Mouse (Mus musculus) heart, postnatal 25 days (tissue): ENCODE data around the gene H2al1m. TPM values are rescaled to one million over a fixed set of nuclear protein-coding genes. Genes with fewer than 3 reads are reported as not detected.
"Not testable (repeated sequence)": the region's sequence is repeated elsewhere in the genome, so short reads cannot be mapped to it uniquely, and the experiment has no call there.

Experiments
- DNase-seq: peaks from one replicate; pipeline ENCODE4 v3.0.0; 2022; ENCODE audit warnings: low spot score
- intact Hi-C: fragments of 180-260 bp; cut with DNase I; formaldehyde crosslinking; loops from one replicate; pipeline ENCODE4 v1.15.1; 2025
- total RNA-seq, 2 experiments: library from RNA; stranded (reverse); gene quantifications; 2 replicates each; pipeline ENCODE4 v1.2.3; 2021

H2al1m gene
- total RNA-seq, 2 experiments from 2014 or later, result not detected

DNA sequence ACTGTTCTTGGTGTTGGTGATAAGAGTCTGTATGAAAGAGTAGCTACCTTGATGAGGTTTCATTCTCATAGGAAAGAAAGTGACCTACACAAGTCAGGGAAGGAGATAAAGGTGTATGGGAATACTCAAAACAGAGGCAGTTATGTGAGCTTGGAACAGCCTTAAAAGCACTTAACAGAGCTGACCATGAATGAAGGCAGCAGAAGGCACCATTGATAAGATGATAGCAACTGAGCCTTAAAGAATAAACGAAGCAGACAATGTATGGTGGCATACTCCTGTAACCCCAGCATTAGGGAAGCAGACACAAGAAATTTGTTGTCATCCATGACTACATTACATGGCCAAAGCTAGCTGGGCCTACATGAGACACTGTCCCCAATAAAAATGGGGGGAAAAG lies 19.9 kb downstream of the H2al1m start:
- no peak for DNase-seq
- intact Hi-C loops, result no loop called here

DNA sequence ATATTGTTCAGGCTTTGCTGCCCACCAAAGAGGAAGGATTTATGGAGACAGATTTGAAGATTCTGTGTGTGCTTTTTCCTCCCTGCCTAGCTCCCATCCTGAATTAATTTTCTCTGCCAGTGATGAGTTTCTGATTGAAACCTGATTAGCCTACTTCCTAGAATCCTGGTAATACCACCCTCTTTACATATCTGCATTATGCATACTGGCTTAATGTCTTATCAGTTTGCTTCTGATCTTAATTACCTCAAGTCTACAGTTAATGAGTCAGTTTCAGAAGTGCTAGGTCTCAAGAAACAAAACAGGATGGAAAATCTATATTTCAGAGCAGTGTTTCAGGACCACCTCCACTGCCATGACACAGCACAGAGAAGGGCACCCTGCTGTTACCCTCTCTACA lies 32.9 kb downstream of the H2al1m start:
- intact Hi-C loops, DNase-seq: not testable (repeated sequence)

DNA sequence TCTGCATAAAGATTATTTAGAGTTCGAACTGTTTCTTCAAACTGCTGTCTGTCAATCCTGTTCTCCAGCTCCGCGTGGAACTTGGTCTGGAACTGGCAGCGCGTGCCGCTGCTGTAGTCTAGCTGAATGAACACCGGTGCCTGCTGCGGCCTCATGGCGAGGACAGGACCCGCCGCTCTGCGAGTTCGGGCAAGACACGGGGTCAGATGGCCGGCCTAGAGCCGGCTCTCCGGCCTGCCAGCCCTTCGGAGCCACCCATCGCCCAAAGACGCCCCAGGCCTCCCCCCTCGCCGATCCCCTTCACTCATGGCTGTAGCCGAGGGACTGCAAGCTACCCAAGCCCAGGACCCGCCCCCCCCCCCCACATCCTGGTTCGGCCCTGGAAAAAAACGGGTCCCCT lies 44.4 kb downstream of the H2al1m start:
- DNase-seq, intact Hi-C loops: not testable (repeated sequence)

- intact Hi-C loops, DNase-seq: not testable (repeated sequence)
These were observed 48.9 kb downstream of the H2al1m start for GRCm38 (mm10) chrX:9332366-9332962.

GRCm38 (mm10) chrX:9333035-9333434 lies 49.5 kb downstream of the H2al1m start:
- intact Hi-C loops, result not testable (repeated sequence)
- DNase-seq, result peak; percentile 7

Other genes with a start within 250 kb of the H2al1m start
- not detected for gene Fthl17f, start 220.7 kb upstream of the H2al1m start, total RNA-seq
- not detected for gene 4930402K13Rik, start 179.2 kb upstream of the H2al1m start, total RNA-seq
- 1 to 10 TPM; 3.9 to 4.0 TPM for gene Lancl3, start 83.9 kb upstream of the H2al1m start, total RNA-seq
- not detected for gene Gm14862, start 26.9 kb upstream of the H2al1m start, total RNA-seq
- gene Xk, start 11.0 kb upstream of the H2al1m start, total RNA-seq, result 1 to 10 TPM; 6.4 to 8.0 TPM
- not detected for gene H2al1k, start 66.9 kb downstream of the H2al1m start, total RNA-seq
- gene Cybb, start 204.0 kb downstream of the H2al1m start, total RNA-seq, result 10 to 100 TPM in 1 of 2 experiments, 1 to 10 TPM in 1; 9.5 to 10.1 TPM